Mouse (Mus musculus) heart, embryonic 14.5 days (tissue): ENCODE data around the gene Dpm2. TPM values are rescaled to one million over a fixed set of nuclear protein-coding genes. Genes with fewer than 3 reads are reported as not detected.
A peak's percentile ranks its signal among the peaks of the same experiment; 100 is the strongest.

ENCODE experiments used
- ATAC-seq: fragments of 200-750 bp; cut with Nextera tagmentation; 2 replicates; pipeline ENCODE4 v1.8.0; 2017; ENCODE audit warnings: low read depth, moderate TSS enrichment; ENCODE audit not compliant: insufficient number of reproducible peaks, insufficient read depth, low FRiP score
- H3K27ac ChIP-seq, 2 experiments: fragments of 200-500 bp in 1 of 2; fragments of 300-500 bp in 1 of 2; sonication (generic) in 1 of 2; replicated peaks in 1 of 2; 2 replicates each; pipeline ENCODE4 v1.5.1; 2012 to 2014; ENCODE audit warnings: low read depth in 2 of 2, low read length in 2 of 2, control low read depth in 1 of 2, mild to moderate bottlenecking in 1 of 2, mixed read lengths in 1 of 2; ENCODE audit not compliant: control insufficient read depth in 1 of 2, insufficient read depth in 1 of 2
- H3K27me3 ChIP-seq: fragments of 300-500 bp; sonication (generic); 2 replicates; pipeline ENCODE4 v1.6.1; 2014; ENCODE audit warnings: mild to moderate bottlenecking, low read length, control low read depth; ENCODE audit not compliant: control insufficient read depth, insufficient read depth
- H3K36me3 ChIP-seq: fragments of 300-500 bp; sonication (generic); 2 replicates; pipeline ENCODE4 v1.6.1; 2014; ENCODE audit warnings: mild to moderate bottlenecking, control low read depth, low read length, mixed read lengths; ENCODE audit not compliant: control insufficient read depth, insufficient read depth
- H3K4me1 ChIP-seq, 2 experiments: fragments of 200-500 bp in 1 of 2; fragments of 300-500 bp in 1 of 2; sonication (generic) in 1 of 2; 2 replicates each; pipeline ENCODE4 v1.6.1; 2012 to 2014; ENCODE audit warnings: low read length in 2 of 2, control low read depth in 1 of 2, mixed read lengths in 1 of 2; ENCODE audit not compliant: control insufficient read depth in 2 of 2, insufficient read depth in 2 of 2
- H3K4me2 ChIP-seq: fragments of 300-500 bp; sonication (generic); 2 replicates; pipeline ENCODE4 v1.6.1; 2014; ENCODE audit warnings: mild to moderate bottlenecking, low read length
- H3K4me3 ChIP-seq, 2 experiments: fragments of 200-500 bp in 1 of 2; fragments of 300-500 bp in 1 of 2; sonication (generic) in 1 of 2; 2 replicates each; pipeline ENCODE4 v1.5.1; 2012 to 2014; ENCODE audit warnings: low read length in 2 of 2, mild to moderate bottlenecking in 2 of 2, control low read depth in 1 of 2, low read depth in 1 of 2, moderate library complexity in 1 of 2; ENCODE audit not compliant: control insufficient read depth in 1 of 2, insufficient read depth in 1 of 2
- H3K9ac ChIP-seq: fragments of 300-500 bp; sonication (generic); 2 replicates; pipeline ENCODE4 v1.6.1; 2014; ENCODE audit warnings: mild to moderate bottlenecking, low read length
- H3K9me3 ChIP-seq: fragments of 300-500 bp; sonication (generic); 2 replicates; pipeline ENCODE4 v1.6.1; 2016; ENCODE audit warnings: low read length, control low read depth; ENCODE audit not compliant: control insufficient read depth
- WGBS: fragments of 180-500 bp; shearing (Covaris S2); extraction: QIAGEN DNeasy Blood & Tissue Kit; methylation state at CpG from one replicate; pipeline ENCODE4 v1.1.7; 2014; 5-methylcytosine and 5-hydroxymethylcytosine counted together
- polyA plus RNA-seq: library from polyadenylated mRNA; unstranded; fragments of >200 nt; fragmentation: Nextera tagmentation; extraction: Ambion mirVana; gene quantifications from 2 replicates; pipeline ENCODE4 v1.2.1, GENCODE M21; 2014

The Dpm2 gene
- polyA plus RNA-seq, 1 experiment from 2014 or later: 85.0 TPM

- Histone ChIP-seq H3K36me3 (peaks cover 14% of the 10 kb centered on the region; the same call in 1 of the 2 replicates), H3K4me1 (peaks cover 3 to 17% of the 10 kb centered on the region in 2 experiments; a peak in 3 of 4 replicates), H3K27me3 (peaks cover 28% of the 10 kb centered on the region), H3K4me3 (peak overlapping the region; percentile 22 to 39), H3K27ac (no peak overlapping the region), H3K9me3 (no peaks in the 10 kb centered on the region), H3K4me2 (peak overlapping the region; percentile 78), H3K9ac (peak overlapping the region; percentile 58)
- no peak for ATAC-seq
- 2% methylated on average over 26 of the region's 26 CpGs for WGBS
These were observed 4.4 kb downstream of the Dpm2 start for GRCm38 (mm10) chr2:32574901-32575585.

GRCm38 (mm10) chr2:32575586-32576160, 5.0 kb downstream of the Dpm2 start, which contains the start of gene 9430097D07Rik:
9430097D07Rik (minus strand) TSS chr2:32575684.
- H3K4me1 ChIP-seq: peaks cover 3 to 17% of the 10 kb centered on the region in 2 experiments; a peak in 3 of 4 replicates
- H3K27ac ChIP-seq: no peak within 1 kb of the TSS
- WGBS: 6% methylated on average over 28 of the region's 28 CpGs
- peaks cover 14% of the 10 kb centered on the region; the same call in 1 of the 2 replicates for H3K36me3 ChIP-seq
- H3K4me2 ChIP-seq: peak within 1 kb of the TSS; percentile 78
- peaks cover 34% of the 10 kb centered on the region for H3K27me3 ChIP-seq
- H3K9me3 ChIP-seq: no peaks in the 10 kb centered on the region
- peak within 1 kb of the TSS; percentile 22 to 39 for H3K4me3 ChIP-seq
- peak within 1 kb of the TSS; percentile 58 for H3K9ac ChIP-seq
- ATAC-seq: no peak

- H3K36me3 ChIP-seq: peaks cover 14% of the 10 kb centered on the region; the same call in 1 of the 2 replicates
- no peak for ATAC-seq
- WGBS: 85% methylated on average over 9 of the region's 9 CpGs
- H3K4me1 ChIP-seq: peaks cover 4 to 14% of the 10 kb centered on the region in 2 experiments
- no peak overlapping the region for H3K4me2 ChIP-seq
- H3K9me3 ChIP-seq: no peaks in the 10 kb centered on the region
- no peak overlapping the region for H3K27ac ChIP-seq
- no peak overlapping the region for H3K4me3 ChIP-seq
- H3K27me3 ChIP-seq: peaks cover 36% of the 10 kb centered on the region
- no peak overlapping the region for H3K9ac ChIP-seq
These were observed 5.9 kb downstream of the Dpm2 start for GRCm38 (mm10) chr2:32576532-32576931.

- no peak overlapping the region for H3K9ac ChIP-seq
- ATAC-seq: no peak
- H3K36me3 ChIP-seq: peaks cover 2% of the 10 kb centered on the region; the same call in 1 of the 2 replicates
- no peak overlapping the region for H3K27ac ChIP-seq
- no peak overlapping the region for H3K4me2 ChIP-seq
- WGBS: 33% methylated on average over 28 of the region's 30 CpGs
- H3K27me3 ChIP-seq: peaks cover 39% of the 10 kb centered on the region
- peaks cover 8 to 9% of the 10 kb centered on the region in 2 experiments; a peak in 3 of 4 replicates for H3K4me1 ChIP-seq
- H3K9me3 ChIP-seq: no peaks in the 10 kb centered on the region
- H3K4me3 ChIP-seq: no peak overlapping the region
These were observed 7.7 kb downstream of the Dpm2 start for GRCm38 (mm10) chr2:32578146-32579046.

- H3K27me3 ChIP-seq: peaks cover 31% of the 10 kb centered on the region
- no peaks in the 10 kb centered on the region for H3K36me3 ChIP-seq
- H3K4me2 ChIP-seq: peak overlapping the region; percentile 50
- peaks cover 2 to 8% of the 10 kb centered on the region in 2 experiments; a peak in 3 of 4 replicates for H3K4me1 ChIP-seq
- H3K9me3 ChIP-seq: no peaks in the 10 kb centered on the region
- peak overlapping the region; percentile 11 to 16; a peak in 3 of 4 replicates for H3K4me3 ChIP-seq
- H3K27ac ChIP-seq: no peak overlapping the region
- H3K9ac ChIP-seq: no peak overlapping the region; the same call in 1 of the 2 replicates
- ATAC-seq: no peak
- 37% methylated on average over 19 of the region's 19 CpGs for WGBS
These were observed 10.9 kb downstream of the Dpm2 start for GRCm38 (mm10) chr2:32581450-32582095.

GRCm38 (mm10) chr2:32582830-32583799, 12.5 kb downstream of the Dpm2 start:
- Histone ChIP-seq H3K9me3 (no peaks in the 10 kb centered on the region), H3K36me3 (no peaks in the 10 kb centered on the region), H3K9ac (0 out of 2 replicates have a peak overlapping the region, but pooled peaks have one; percentile 1), H3K27me3 (peaks cover 27% of the 10 kb centered on the region), H3K4me1 (peaks cover 8 to 17% of the 10 kb centered on the region in 2 experiments), H3K27ac (no peak overlapping the region), H3K4me3 (peak overlapping the region; percentile 9 to 21; a peak in 3 of 4 replicates), H3K4me2 (peak overlapping the region; percentile 59)
- ATAC-seq: peak; percentile 61
- WGBS: 11% methylated on average over 37 of the region's 37 CpGs
